Mouse (Mus musculus) erythroblast, embryonic 14.5 days (primary cell): ENCODE data around the gene Cfap44.

Experiments
- GATA1 ChIP-seq: IDR thresholded peaks from 2 replicates; pipeline ENCODE4 v1.6.1; 2012; ENCODE audit warnings: low read length, inconsistent platforms, mixed read lengths
- TAL1 ChIP-seq: IDR thresholded peaks from 3 replicates; pipeline ENCODE4 v1.6.1; 2012; ENCODE audit warnings: low read length, inconsistent platforms, mixed read lengths

DNA sequence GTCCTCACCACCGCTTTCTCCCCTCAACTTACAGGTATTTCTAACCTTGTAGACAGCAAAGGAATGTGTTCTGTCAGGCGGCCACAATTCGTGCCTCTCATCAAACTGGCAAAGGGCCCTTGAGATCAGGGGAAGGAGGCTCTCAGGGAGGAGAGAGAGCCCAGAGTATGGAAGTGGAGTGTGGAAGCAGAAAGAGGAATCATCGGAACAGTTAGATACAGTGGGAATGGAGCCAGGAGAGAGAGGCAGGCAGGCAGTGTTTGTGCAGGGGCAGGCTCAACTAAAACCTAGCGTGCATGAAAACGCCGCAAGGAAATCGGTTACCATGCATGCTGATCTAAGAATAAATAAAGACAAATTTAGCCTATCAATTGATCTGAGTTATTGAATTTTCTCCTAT lies 23.0 kb downstream of the Cfap44 start:
- TF ChIP-seq TAL1 (no peak), GATA1 (no peak)
